Mouse (Mus musculus): ENCODE measurements around the gene Lamc1. TPM values are rescaled to one million over a fixed set of nuclear protein-coding genes. Genes with fewer than 3 reads are reported as not detected.

Lamc1 gene
- total RNA-seq, 2 experiments from 2014 or later: 27.0 to 28.7 TPM

DNA sequence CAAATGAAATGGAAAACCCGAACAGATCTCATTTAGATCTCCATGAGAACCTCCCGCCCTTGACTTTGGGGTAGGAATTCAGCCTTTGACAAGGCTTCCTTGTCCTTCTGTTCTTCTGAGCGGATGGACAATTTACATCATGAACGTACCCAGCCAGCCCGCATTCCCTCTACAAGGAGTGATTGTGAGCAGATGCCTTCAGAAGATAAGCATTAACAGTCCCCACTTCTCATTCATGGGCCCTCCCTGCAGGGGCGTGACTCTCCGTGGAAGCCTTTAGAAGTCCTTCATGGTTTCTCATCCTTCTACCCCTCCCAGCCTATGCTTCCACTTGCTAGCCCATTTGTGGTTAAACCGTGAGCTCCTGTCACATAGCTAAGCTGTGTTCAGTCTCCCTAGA, 58.9 kb downstream of the Lamc1 start:
- intact Hi-C loops (cut with DNase I): no loop called here
- no peak for DNase-seq (ENCODE audit: low spot score in 2 of 2)

DNA sequence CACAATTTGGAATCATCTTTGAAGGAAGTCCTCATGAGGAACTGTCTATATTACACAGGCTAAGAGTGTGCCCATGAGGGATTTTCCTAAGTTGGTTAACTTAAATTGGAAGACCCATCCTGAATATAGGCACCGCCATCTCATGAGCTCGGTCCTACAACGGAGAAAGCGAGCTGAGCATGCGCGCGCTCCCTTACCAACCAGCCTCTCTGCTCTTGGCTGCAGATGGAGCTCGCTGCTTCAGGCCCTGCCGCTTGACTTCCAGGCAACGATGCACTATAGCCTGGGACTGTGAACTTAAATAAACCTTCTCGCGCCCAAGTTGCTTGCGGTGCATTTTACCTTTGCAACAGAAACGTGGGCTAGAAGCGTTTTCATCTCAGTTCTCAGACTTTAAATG, 61.8 kb downstream of the Lamc1 start:
- intact Hi-C loops (cut with DNase I): no loop called here
- DNase-seq (ENCODE audit: low spot score in 2 of 2): no peak

DNA sequence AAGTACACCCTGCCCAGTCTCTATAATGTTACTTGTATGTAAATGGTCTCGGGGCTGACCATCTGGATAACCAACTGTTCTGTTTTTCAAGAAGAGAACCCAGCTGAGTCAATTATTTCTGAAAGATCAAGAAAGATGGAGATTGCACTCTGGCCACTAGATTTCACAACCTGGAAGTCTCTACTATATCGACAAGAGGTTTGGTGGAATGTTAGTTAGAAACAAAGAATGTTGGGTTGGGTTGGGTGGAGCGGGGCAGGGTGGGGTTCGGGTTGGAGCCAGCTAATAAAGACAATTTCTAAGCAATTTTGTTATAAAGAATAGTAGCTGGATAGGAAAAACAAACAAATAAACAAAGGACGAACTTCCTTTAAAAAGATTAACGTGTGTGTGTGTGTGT, 62.9 kb downstream of the Lamc1 start:
- intact Hi-C loops (cut with DNase I): no loop called here

DNA sequence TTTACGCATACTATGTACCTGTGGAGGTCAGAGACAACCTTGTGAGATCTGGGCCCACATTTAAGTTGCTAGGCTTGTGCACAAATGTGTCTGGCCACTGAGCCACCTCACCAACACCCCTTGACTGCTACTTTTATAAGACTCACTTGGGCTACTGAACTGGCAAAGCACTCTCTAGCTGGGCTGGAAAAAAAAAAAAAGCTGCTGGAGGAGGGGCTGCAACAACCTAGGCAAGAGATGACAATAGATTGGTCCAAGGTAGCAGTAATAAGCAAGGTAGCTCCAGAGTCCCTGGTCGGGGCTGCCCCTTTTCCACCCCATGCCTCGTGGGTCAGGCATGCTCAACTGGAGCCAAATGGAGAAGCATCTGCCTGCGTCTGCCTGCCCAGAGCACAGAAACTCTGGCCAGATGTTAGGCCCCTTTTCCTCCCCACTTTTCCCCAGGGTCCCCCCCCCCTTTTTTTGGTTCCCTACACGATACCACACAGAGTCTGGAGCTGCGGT, 63.7 kb downstream of the Lamc1 start:
- intact Hi-C loops (cut with DNase I): no loop called here
- no peak for DNase-seq (ENCODE audit: low spot score in 2 of 2)

More for the DNA sequence above, 62.9 kb downstream of the Lamc1 start:
- DNase-seq (ENCODE audit: low spot score in 2 of 2): no peak

DNA sequence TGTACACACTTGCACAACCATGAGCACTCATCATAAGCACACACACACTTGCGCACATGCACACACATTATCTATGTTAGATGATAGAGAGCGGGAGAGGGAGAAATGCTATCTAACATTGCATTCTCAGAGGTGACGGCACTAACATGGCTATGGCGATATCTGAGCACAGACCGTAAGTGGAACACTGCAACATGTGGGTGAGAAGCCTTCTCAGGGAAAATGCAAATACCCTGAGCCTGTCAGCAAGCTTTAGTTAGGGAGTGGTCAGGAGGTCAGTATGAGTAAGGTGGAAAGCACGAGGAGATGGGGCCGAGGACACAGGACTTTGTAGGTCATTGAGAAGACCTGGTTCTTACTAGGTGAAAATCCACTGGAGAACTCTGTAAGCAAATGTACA, 64.3 kb downstream of the Lamc1 start:
- DNase-seq (ENCODE audit: low spot score in 2 of 2): no peak
- intact Hi-C loops (cut with DNase I): no loop called here

DNA sequence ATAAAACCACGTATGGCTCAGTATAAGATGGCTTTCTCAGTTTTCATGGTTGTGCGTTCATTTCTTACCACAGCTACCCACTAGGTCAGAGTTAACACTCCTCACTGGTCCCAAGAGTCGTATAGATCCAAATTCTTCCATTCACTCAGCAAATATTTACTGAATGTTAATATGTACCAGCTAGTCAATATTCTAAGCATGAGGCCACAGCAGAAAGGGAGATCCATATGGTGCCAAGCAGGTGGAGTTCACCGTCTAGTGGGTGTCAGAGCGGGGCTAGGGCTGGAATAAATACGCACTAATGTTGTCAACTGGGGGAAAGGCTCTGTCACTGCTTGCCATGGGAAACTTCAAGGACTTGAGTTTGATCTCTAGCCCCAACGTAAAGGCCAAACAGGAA, 64.9 kb downstream of the Lamc1 start:
- intact Hi-C loops (cut with DNase I): no loop called here

DNA sequence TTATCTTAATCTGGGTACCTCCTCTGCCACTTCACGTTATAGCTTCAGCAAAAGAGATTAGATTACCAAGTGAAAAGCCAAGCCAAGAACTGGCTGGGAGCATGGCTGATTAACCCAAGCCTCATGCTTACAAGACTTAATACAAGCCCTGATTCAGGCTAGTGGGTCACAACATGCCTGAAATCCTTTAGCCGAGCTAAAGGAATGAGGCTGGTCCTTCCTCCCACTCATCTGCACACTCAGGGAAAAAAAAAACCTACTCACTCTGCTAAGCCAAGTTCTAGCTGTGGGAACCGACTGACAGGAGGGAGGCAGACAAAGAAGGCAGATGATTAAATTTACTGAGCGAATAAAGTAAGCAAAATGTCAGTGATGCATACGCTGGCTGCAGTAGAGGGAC, 65.7 kb downstream of the Lamc1 start:
- no peak for DNase-seq (ENCODE audit: low spot score in 2 of 2)
- intact Hi-C loops (cut with DNase I): no loop called here

More for the DNA sequence above, 64.9 kb downstream of the Lamc1 start:
- no peak for DNase-seq (ENCODE audit: low spot score in 2 of 2)

DNA sequence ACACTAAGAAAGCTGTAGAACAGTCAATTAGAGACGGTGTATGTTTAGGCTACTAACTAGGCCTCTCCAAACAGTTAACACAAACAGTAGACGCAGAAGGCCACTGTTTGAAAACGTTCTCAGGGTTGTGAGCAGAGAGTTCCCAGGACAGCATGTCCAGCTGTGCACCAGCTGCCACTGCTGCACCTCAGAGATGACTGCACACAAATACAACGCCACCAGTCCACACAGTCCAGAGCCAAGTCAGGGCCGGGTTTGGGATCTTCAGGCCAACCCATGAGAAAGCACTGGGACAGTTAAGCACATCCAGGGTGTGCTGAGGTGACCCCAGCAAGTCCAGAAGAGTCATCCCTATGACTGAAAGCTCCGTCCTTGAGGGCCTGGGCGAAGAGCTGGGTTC, 67.0 kb downstream of the Lamc1 start:
- no peak for DNase-seq (ENCODE audit: low spot score in 2 of 2)
- intact Hi-C loops (cut with DNase I): no loop called here

DNA sequence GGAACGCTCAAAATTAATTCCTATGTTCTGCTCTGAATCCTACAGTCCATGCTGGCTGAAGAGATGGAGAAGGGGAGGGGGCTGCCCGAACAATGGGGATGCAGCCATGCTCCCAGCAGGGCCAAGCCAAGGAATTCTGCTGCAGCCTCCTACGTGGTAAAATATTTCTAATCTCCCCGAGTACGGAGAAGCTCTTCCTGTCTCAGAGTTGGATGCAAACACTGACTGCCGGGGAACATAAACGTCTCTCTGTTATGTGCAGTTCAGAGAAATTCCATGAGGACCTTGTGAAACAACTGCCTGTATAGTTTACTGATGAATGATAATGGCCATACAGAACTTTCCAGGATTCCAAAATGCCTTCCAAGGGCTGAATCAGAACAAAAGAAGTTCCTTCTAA, 67.5 kb downstream of the Lamc1 start:
- DNase-seq (ENCODE audit: low spot score in 2 of 2): no peak
- intact Hi-C loops (cut with DNase I): no loop called here

DNA sequence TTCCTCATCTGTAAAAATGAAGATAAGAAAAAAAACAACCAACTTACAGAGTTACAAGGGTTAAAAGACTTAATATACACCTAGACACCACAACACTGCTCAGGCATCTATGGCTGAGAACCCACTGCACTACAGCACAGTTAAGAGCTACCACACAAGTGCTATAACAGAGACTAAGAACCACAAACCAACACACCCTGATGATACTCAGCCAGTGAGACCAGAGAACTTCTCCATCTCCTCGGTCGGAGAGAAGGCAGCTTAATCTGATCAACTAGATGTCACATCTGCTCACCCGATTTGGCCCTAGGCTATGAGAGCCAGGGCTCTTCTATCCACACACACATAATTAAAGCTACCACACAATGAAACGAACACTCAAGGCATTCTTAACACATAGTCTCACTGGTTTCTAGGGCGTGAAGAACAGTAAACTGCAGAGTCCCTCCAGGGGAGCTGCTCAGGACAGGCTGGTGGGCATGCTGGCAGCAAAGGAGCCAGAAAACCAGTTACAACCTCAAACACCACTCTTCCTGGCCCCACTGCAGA, 72.8 kb downstream of the Lamc1 start:
- no peak for DNase-seq (ENCODE audit: low spot score in 2 of 2)
- intact Hi-C loops (cut with DNase I): no loop called here

DNA sequence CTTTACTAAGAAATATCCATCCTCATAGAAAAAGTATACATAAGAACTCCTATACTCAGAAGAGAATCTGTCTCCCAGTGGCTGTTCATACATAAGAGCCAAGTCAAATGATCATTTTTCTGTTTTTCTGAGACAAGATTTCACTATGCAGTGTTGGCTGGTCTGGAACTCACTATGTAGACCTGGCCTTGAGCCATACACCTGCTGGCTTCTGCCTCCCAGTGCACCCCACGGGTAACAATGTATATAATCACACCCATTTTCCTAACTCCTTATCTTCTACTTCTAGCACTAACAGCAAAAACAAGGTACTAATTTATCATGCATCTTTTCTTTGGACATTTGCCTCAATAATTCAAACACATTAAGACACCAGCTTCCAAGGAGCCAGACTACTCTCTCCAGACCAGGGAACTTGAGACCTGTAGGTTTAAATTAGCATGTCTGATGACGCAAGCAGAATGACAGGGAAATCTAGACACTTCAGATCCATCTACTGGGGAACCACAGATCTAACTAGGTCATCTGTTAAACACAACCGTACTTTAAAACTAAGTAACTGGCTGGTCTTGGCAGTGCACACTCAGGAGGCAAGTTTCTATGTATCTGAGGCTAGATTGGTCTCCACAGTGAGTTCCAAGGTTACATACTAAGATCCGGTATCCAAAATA, 79.9 kb downstream of the Lamc1 start:
- intact Hi-C loops (cut with DNase I): no loop called here
- no peak for DNase-seq (ENCODE audit: low spot score in 2 of 2)

DNA sequence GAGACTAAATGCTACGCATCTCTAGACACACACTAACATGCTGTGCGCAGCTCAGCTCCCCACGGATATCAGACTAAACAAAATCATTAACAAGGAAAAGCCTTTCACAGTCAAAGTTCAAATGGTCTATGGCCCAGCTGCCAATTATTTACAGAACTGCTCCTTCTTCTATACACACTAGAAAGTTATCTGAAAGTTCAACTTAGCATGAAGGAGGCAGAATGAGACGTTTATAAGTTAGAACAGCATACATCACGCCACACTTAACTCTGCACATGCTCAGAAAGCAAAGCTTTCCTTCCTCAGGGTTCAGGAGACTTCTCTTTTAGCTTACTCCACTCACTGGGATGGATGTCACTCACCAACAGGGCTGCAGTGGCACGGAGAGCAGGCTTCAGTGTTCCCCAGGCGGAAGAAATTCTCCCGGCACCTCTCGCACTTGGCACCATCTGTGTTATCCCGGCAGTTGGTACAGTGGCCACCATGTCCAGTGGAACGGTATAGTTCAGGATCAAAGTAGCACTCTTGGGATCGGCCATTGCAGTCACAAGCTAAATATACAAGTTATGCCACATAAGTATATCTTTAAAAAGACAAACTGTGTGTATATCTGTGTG, 80.9 kb downstream of the Lamc1 start:
- DNase-seq (ENCODE audit: low spot score in 2 of 2): no peak
- intact Hi-C loops (cut with DNase I): no loop called here

DNA sequence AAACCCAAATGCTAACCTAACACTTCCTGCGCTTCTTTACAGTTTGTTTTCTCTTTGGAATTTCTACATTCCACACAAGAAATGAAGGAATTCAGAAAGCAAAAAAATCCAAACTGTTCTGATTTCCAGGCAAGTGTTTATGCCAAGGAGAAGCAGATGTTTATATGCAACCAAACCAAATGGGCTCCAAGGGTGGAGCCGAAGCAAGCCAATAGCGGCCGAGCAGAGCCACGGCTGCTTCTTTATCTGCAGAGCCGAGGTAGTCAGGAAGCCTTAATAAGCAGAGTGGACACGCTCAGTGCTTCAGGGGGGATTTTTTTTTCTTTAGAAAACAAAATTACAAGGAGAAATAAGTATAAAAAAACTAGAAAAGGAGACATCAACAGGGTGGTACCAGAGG, 91.2 kb downstream of the Lamc1 start:
- intact Hi-C loops (cut with DNase I): no loop called here
- DNase-seq (ENCODE audit: low spot score in 2 of 2): no peak

DNA sequence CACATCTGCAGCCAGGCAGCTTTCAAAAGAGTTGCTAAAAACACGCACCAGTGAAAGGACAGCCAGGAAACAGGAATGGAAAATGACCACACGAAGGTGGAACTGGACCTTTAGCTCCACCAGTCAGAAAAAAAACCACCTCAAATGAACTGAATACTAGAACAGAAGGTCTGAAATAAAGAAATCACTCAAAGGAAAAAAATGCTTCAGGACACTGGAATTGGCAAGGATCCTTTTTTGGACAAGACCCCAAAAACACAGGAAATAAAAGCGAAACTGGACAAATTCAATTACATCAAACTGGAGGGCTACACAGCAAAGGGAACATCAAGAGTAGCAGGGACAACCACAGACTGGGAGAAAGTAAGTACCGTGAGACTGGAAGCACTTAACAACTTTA, 97.0 kb downstream of the Lamc1 start:
- DNase-seq (ENCODE audit: low spot score in 2 of 2): no peak
- intact Hi-C loops (cut with DNase I): no loop called here

DNA sequence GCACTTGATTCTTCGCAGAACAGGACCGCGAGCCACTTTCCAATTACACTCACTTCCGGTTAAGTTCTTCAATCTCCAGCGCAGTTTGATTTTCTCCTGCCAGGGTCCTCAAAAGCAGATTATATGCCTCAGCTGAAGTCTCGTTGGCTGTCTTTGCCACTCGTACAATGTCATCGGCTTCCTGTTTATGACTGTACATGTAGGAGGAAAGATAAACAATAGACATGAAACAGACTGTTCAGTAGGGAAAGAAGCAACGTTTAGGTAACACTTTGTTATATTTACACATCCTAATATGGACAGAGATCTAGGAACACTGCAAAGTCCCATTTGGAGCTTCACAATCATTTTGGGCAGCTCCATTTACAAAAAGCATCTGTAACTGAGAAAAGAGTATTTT, 100.9 kb downstream of the Lamc1 start:
- intact Hi-C loops (cut with DNase I): no loop called here
- DNase-seq (ENCODE audit: low spot score in 2 of 2): no peak

DNA sequence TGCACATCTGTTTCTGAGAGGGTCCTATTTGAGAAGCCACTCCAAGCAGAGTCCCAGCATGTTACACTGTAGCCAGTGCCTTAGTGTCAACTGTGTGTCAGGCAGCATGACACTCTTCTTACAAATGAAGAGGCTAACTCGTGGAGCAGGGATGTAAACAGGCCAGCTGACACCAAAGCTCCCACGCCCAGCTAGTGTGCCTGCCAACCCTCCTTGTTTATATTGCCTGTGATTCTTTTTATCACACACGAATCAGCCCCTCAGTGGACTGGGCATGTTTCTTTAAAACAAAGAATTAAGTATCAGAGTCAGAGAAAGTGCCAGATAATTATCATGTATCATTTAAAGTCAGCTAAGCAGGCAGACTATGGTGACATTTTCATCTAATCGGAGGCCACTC, 104.7 kb downstream of the Lamc1 start:
- intact Hi-C loops (cut with DNase I): loop anchor here (5.0 to 10.0 kb wide), 2 partner anchors 93 to 159 kb away; no protein-coding TSS in a partner anchor
- no peak for DNase-seq (ENCODE audit: low spot score in 2 of 2)

DNA sequence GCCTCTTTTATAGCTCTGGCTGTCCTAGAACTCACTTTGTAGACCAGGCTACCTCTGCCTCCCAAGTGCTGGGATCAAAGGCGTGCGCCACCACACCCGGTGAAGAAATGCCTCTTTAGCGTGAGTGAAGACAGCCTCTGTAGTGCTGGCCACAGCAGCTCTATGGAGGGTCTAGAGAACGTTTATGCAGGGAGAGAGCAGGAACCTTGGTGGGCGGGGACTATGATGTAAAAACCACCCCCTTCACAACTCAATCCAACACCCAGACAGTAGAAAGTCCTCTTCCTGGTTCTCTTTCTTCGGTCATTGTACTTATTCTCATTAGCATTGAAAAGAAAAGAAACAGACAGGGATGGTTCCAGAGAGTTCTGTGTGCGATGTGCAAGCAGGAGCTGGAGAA, 105.5 kb downstream of the Lamc1 start:
- intact Hi-C loops (cut with DNase I): loop anchor here (5.0 to 10.0 kb wide), 2 partner anchors 92 to 160 kb away; no protein-coding TSS in a partner anchor
- DNase-seq (ENCODE audit: low spot score in 2 of 2): no peak

DNA sequence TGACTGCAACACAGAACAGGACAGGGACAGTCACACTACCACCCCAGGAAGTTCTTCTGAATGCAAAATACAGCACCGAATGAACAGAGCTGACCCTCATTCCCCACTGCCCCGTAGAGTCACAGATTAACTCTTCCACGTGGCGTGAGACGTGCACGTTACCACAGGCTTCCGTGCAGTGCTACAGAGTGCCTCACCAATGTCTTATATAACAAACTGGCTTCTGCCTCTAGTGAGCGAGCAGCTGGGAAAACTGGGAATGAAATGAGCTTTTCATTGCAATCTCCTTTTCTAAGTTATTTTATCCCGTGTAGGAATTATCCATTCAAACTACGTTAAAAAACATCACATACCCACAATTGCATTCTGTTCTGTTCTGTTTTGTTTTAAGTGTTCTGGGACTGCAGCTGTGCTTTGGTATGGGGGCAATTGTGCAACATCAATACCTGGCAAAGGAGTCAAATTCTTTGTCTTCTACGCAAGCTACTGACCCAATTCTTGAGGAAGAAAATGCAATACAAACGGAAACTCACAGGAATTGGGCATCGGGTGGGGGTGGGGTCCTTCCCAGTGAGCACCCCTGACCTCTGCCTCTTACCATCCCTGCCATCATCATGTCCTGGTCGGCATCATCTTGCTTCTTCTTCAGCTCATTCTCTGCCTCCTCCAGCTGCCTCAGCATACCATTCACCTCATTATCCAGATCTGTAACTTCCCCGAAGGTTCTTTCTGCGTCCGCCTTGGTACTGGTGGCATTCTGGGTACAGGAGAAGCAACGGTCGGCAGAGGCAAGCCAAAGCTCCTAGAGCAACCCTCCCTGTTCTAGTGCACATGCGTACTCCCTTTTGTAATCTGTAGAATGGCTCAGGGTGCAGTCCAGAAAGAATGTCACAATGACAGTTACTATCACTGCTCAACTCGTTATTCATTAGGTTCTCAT, 106.5 kb downstream of the Lamc1 start:
- peak; percentile 43 to 47 for DNase-seq (ENCODE audit: low spot score in 2 of 2)
- intact Hi-C loops (cut with DNase I): loop anchor here (5.0 to 10.0 kb wide), 2 partner anchors 91 to 161 kb away; no protein-coding TSS in a partner anchor

DNA sequence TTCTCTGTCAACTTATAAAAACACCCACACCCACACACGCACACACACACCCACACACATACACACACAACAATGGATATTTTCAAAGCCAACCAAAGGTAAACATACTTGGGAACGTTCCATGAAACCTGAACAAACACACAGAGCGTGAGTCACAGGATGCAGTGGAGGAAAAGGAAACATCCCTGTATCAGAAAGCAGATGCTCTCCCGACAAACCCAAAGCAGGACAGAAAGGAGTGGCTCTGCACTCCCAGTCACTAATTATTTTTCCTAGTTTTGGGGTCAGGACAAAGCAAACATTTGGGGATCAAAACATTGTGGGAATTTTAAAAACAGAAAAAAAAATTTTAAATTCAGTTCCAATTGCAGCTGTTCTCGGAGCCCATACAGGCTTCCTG, 108.3 kb downstream of the Lamc1 start:
- DNase-seq (ENCODE audit: low spot score in 2 of 2): no peak
- intact Hi-C loops (cut with DNase I): loop anchor here (10.0 kb wide), 1 partner anchor 90 kb away; no protein-coding TSS in a partner anchor

DNA sequence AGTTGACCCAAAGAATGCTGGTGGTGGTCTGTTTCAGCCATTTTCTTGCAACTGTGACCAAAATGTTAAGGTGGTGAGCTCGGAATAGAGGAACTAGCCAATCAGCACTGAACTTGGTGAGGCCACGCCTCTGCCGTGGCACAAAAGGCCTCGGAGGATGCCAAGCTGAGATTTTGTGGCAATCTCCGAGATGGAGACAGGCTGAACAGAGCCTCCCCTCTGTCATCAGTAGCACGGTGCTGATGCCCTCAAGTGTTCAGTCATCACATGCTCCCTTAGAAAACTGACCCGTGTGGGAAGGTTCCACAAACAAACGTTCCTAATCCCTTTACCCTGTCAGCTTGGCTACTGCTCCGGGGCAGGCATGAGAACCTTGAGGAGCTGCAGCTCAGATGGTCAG, 113.2 kb downstream of the Lamc1 start:
- no peak for DNase-seq (ENCODE audit: low spot score in 2 of 2)

More for the DNA sequence above, 113.2 kb downstream of the Lamc1 start:
- intact Hi-C loops (cut with DNase I): no loop called here

Data from left cerebral cortex, postnatal 36 days (tissue).